Mouse (Mus musculus) telencephalon, adult 2 months (tissue): ENCODE data around the gene Lpar5.
"Not testable (repeated sequence)": the region's sequence is repeated elsewhere in the genome, so short reads cannot be mapped to it uniquely, and the experiment has no call there.

Experiments
- DNase-seq: peaks from one replicate; pipeline ENCODE4 v3.0.0-alpha.2; 2011; ENCODE audit warnings: low read depth, low spot score

Lpar5 gene

GRCm38 (mm10) chr6:125067571-125067995 lies at the start of gene Lpar5:
Lpar5 (plus strand) TSS chr6:125067920.
- no peak for DNase-seq

- not testable (repeated sequence) for DNase-seq
Observed at GRCm38 (mm10) chr6:125030532-125030931, 37.2 kb upstream of the Lpar5 start.

- no peak for DNase-seq
Observed at GRCm38 (mm10) chr6:125031604-125032003, 36.1 kb upstream of the Lpar5 start.

- DNase-seq = no peak
Observed at GRCm38 (mm10) chr6:125038666-125039065, 29.1 kb upstream of the Lpar5 start.

GRCm38 (mm10) chr6:125039131-125039530 lies 28.6 kb upstream of the Lpar5 start:
- DNase-seq = no peak

- peak; percentile 100 for DNase-seq
Observed at GRCm38 (mm10) chr6:125039533-125040153, 28.1 kb upstream of the Lpar5 start, which contains the start of gene Ing4. Ing4 (plus strand) TSS chr6:125039760.

GRCm38 (mm10) chr6:125040221-125040620 lies 27.5 kb upstream of the Lpar5 start:
- DNase-seq = no peak

- no peak for DNase-seq
Observed at GRCm38 (mm10) chr6:125041047-125041446, 26.7 kb upstream of the Lpar5 start.

- no peak for DNase-seq
Observed at GRCm38 (mm10) chr6:125042081-125042480, 25.6 kb upstream of the Lpar5 start.

- DNase-seq = peak; percentile 48
Observed at GRCm38 (mm10) chr6:125046691-125047090, 21.0 kb upstream of the Lpar5 start.

- no peak for DNase-seq
Observed at GRCm38 (mm10) chr6:125049678-125050077, 18.0 kb upstream of the Lpar5 start, which contains the start of gene Acrbp. Acrbp (plus strand) TSS chr6:125049689.

GRCm38 (mm10) chr6:125051237-125051636 lies 16.5 kb upstream of the Lpar5 start:
- DNase-seq = no peak

GRCm38 (mm10) chr6:125061493-125061892 lies 6.2 kb upstream of the Lpar5 start:
- no peak for DNase-seq

- DNase-seq = no peak
Observed at GRCm38 (mm10) chr6:125062511-125062910, 5.2 kb upstream of the Lpar5 start.

GRCm38 (mm10) chr6:125063906-125064305 lies 3.8 kb upstream of the Lpar5 start:
- no peak for DNase-seq

- DNase-seq = not testable (repeated sequence)
Observed at GRCm38 (mm10) chr6:125065223-125065622, 2.5 kb upstream of the Lpar5 start.

GRCm38 (mm10) chr6:125071170-125071895 lies 3.6 kb downstream of the Lpar5 start:
- no peak for DNase-seq

GRCm38 (mm10) chr6:125071896-125072279 lies 4.2 kb downstream of the Lpar5 start:
- peak; percentile 29 for DNase-seq

GRCm38 (mm10) chr6:125073825-125074224 lies 6.1 kb downstream of the Lpar5 start:
- DNase-seq = no peak

- no peak for DNase-seq
Observed at GRCm38 (mm10) chr6:125081394-125081793, 13.7 kb downstream of the Lpar5 start.

GRCm38 (mm10) chr6:125081797-125082560 lies 14.3 kb downstream of the Lpar5 start:
- peak; percentile 79 for DNase-seq

GRCm38 (mm10) chr6:125082801-125083386 lies 15.2 kb downstream of the Lpar5 start:
- DNase-seq = no peak
